Mouse (Mus musculus) neural tube, embryonic 13.5 days (tissue): Measurements from ENCODE around the gene Olfr869. TPM values are rescaled to one million over a fixed set of nuclear protein-coding genes. Genes with fewer than 3 reads are reported as not detected.

Source experiments
- ATAC-seq: fragments of 200-750 bp; cut with Nextera tagmentation; 2 replicates; pipeline ENCODE4 v1.8.0; 2017; ENCODE audit warnings: low read depth, mild to moderate bottlenecking, moderate TSS enrichment, moderate library complexity
- H3K27ac ChIP-seq: fragments of 300-500 bp; sonication (generic); replicated peaks from 2 replicates; pipeline ENCODE4 v1.5.1; 2015; ENCODE audit warnings: moderate library complexity, mild to moderate bottlenecking, inconsistent platforms
- H3K27me3 ChIP-seq: fragments of 300-500 bp; sonication (generic); 2 replicates; pipeline ENCODE4 v1.6.1; 2015; ENCODE audit warnings: mild to moderate bottlenecking, inconsistent platforms
- H3K36me3 ChIP-seq: fragments of 300-500 bp; sonication (generic); 2 replicates; pipeline ENCODE4 v1.6.1; 2015; ENCODE audit warnings: mild to moderate bottlenecking, inconsistent platforms
- H3K4me1 ChIP-seq: fragments of 300-500 bp; sonication (generic); replicated peaks from 2 replicates; pipeline ENCODE4 v1.6.1; 2015; ENCODE audit warnings: inconsistent platforms
- H3K4me2 ChIP-seq: fragments of 300-500 bp; sonication (generic); 2 replicates; pipeline ENCODE4 v1.6.1; 2015; ENCODE audit warnings: inconsistent platforms, mild to moderate bottlenecking, moderate library complexity
- H3K4me3 ChIP-seq: fragments of 300-500 bp; sonication (generic); 2 replicates; pipeline ENCODE4 v1.5.1; 2015; ENCODE audit warnings: mild to moderate bottlenecking, inconsistent platforms
- H3K9ac ChIP-seq: fragments of 300-500 bp; sonication (generic); 2 replicates; pipeline ENCODE4 v1.6.1; 2015; ENCODE audit warnings: moderate library complexity, mild to moderate bottlenecking, inconsistent platforms
- H3K9me3 ChIP-seq: fragments of 300-500 bp; sonication (generic); 2 replicates; pipeline ENCODE4 v1.6.1; 2016; ENCODE audit warnings: inconsistent platforms
- WGBS: fragments of 180-500 bp; shearing (Covaris S2); methylation state at CpG from one replicate; pipeline ENCODE4 v1.1.7; 2015; 5-methylcytosine and 5-hydroxymethylcytosine counted together
- polyA plus RNA-seq: library from polyadenylated mRNA; unstranded; fragments of >200 nt; fragmentation: Nextera tagmentation; extraction: Ambion mirVana; gene quantifications from 2 replicates; pipeline ENCODE4 v1.2.1, GENCODE M21; 2015

The Olfr869 gene
- not detected in 2 replicates for polyA plus RNA-seq

DNA sequence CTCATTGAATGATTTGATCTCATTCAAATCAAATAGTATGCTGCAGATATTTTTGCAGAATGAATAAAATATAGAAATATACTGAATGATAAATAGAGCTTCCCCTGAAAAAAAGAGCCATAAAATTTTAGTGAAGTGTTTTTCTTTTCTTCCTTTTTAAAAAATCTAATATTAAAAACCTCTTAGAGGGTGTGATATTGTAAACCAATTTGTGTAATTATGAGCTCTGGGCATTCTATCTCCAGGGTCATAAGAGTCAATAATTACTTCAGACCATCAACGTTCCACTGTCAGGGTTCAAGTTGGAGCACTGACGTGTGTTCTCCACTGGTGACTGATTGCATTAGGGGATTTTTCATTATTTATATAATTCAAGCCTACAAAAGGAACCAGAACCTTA is at the start of gene Olfr869:
Olfr869 (plus strand) TSS at position 301 of the 400 bp plus-strand sequence.
- H3K4me2 ChIP-seq = no peak within 1 kb of the TSS
- no peaks in the 10 kb centered on the region for H3K36me3 ChIP-seq
- H3K27ac ChIP-seq = no peak within 1 kb of the TSS
- H3K4me3 ChIP-seq = no peak within 1 kb of the TSS
- H3K9ac ChIP-seq = no peak within 1 kb of the TSS
- WGBS = 86% methylated on average over 2 of the region's 2 CpGs
- ATAC-seq = no peak
- peaks cover 3% of the 10 kb centered on the region; the same call in 1 of the 2 replicates for H3K9me3 ChIP-seq
- H3K4me1 ChIP-seq = no peaks in the 10 kb centered on the region
- no peaks in the 10 kb centered on the region for H3K27me3 ChIP-seq

DNA sequence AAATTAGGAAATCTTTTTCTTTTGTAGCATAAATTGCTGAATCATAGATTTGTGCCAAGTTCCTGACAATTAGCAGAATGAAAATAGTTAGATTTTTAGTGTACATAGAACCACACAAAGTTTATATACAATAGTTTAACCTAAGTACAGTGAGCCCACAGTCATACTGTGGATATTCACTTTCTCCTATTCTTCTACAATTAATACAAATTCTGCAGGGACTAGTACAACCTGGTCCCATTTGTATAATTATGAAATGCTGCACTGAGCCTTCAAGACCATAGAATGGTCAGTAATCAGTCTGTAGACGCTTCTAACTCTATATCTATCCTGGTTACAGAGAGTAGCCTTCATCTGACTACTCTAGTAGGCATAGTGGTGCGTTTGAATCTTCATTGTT is 30.5 kb upstream of the Olfr869 start, which contains the start of gene Olfr868:
Olfr868 (plus strand) TSS at position 301 of the 400 bp plus-strand sequence.
- Histone ChIP-seq H3K4me2 (no peak within 1 kb of the TSS), H3K9ac (no peak within 1 kb of the TSS)

DNA sequence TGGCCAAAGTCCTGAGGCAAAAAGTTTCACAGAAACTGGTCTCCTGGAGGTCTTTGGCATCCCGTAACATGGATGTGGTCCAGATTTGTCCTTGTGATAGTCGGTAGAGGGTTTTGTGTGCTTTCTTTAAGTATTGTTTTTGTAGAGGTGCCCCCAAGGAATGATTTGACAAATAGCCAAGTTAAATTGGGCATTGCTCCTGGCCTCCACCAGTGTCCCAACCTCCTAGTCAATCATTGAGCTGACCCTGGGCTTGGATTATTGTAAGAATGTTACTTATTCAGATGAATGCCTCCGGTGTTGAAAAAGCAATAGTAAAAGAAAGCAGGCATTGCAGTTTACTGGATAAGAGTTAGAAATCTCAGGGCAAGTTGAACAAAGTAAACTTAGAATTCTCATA is 20.9 kb downstream of the Olfr869 start:
- Histone ChIP-seq H3K27ac (no peak overlapping the region), H3K4me2 (no peak overlapping the region), H3K9me3 (peaks cover 38% of the 10 kb centered on the region), H3K36me3 (no peaks in the 10 kb centered on the region), H3K27me3 (no peaks in the 10 kb centered on the region), H3K9ac (no peak overlapping the region), H3K4me3 (no peak overlapping the region), H3K4me1 (no peaks in the 10 kb centered on the region)
- WGBS = 89% methylated on average over 3 of the region's 3 CpGs
- no peak for ATAC-seq

More for the DNA sequence above, 30.5 kb upstream of the Olfr869 start, which contains the start of gene Olfr868:
- Histone ChIP-seq H3K36me3 (no peaks in the 10 kb centered on the region), H3K9me3 (peaks cover 18% of the 10 kb centered on the region), H3K4me3 (no peak within 1 kb of the TSS), H3K27me3 (no peaks in the 10 kb centered on the region), H3K4me1 (no peaks in the 10 kb centered on the region), H3K27ac (no peak within 1 kb of the TSS)
- 44% methylated on average over 2 of the region's 2 CpGs for WGBS
- ATAC-seq = no peak

DNA sequence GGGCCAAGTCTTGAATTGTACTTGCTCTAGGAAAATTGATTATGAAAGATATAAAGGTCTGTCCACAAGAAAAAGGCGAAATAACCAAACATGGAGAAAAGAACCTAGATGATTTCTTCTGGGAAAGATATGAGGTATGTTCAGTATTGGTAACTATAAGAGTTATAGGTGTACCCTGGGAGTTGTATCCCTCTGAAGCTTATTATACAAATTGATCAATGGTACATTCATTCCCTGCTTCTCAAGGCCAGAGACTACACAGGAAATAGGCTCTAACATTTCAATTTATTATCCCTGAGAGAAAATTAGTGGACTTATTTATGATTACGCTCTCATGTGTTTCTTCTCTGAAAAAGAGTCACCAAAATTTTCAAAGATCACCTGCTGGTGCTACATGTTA is 45.1 kb downstream of the Olfr869 start, which contains the start of gene Olfr870:
Olfr870 (minus strand) TSS at position 101 of the 400 bp plus-strand sequence.
- no peak within 1 kb of the TSS for H3K27ac ChIP-seq
- H3K4me1 ChIP-seq = no peaks in the 10 kb centered on the region
- H3K4me2 ChIP-seq = no peak within 1 kb of the TSS
- H3K27me3 ChIP-seq = no peaks in the 10 kb centered on the region
- H3K9me3 ChIP-seq = peaks cover 7% of the 10 kb centered on the region; the same call in 1 of the 2 replicates
- H3K9ac ChIP-seq = no peak within 1 kb of the TSS
- no peak for ATAC-seq
- WGBS = 78% methylated on average over 2 of the region's 2 CpGs
- H3K36me3 ChIP-seq = no peaks in the 10 kb centered on the region
- no peak within 1 kb of the TSS for H3K4me3 ChIP-seq

DNA sequence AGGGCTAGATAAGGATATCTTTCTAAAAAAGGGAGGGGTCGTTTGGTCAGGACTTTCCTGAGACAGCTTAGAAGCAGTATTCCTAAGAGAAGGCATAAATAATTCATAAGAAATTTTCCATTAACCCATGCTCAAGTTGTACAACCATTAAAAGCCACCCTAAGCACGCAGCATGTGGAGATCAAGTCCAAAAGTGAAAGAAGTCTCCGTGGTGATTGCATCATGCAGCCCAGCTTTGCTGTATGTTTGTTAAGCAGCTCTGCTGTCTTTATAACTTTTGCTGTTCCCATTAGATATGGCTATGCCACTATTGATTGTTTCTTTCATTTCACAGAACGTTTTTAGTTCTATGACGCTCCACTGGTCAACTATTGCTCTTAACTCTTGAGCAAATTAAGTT is 50.7 kb downstream of the Olfr869 start:
- no peaks in the 10 kb centered on the region for H3K27me3 ChIP-seq
- H3K4me2 ChIP-seq = no peak overlapping the region
- H3K9me3 ChIP-seq = peaks cover 15% of the 10 kb centered on the region; the same call in 1 of the 2 replicates
- H3K4me1 ChIP-seq = no peaks in the 10 kb centered on the region
- no peak for ATAC-seq
- H3K27ac ChIP-seq = no peak overlapping the region
- WGBS = 73% methylated on average over 5 of the region's 5 CpGs
- no peaks in the 10 kb centered on the region for H3K36me3 ChIP-seq
- no peak overlapping the region for H3K4me3 ChIP-seq
- no peak overlapping the region for H3K9ac ChIP-seq

Other genes with a start within 250 kb of the Olfr869 start
- gene Olfr862, start 241.0 kb upstream of the Olfr869 start, polyA plus RNA-seq = not detected in 2 replicates
- gene Olfr77, start 212.1 kb upstream of the Olfr869 start, polyA plus RNA-seq = 0.12 and 0.14 TPM in 2 replicates
- gene Olfr866, start 101.0 kb upstream of the Olfr869 start, polyA plus RNA-seq = not detected in 2 replicates
- not detected in 2 replicates for gene Olfr867, start 71.4 kb upstream of the Olfr869 start, polyA plus RNA-seq
- not detected in 2 replicates for gene Olfr868, start 30.4 kb upstream of the Olfr869 start, polyA plus RNA-seq
- gene Olfr870, start 45.0 kb downstream of the Olfr869 start, polyA plus RNA-seq = not detected in 2 replicates
- not detected in 2 replicates for gene Olfr871, start 83.2 kb downstream of the Olfr869 start, polyA plus RNA-seq
- gene Olfr872, start 108.1 kb downstream of the Olfr869 start, polyA plus RNA-seq = not detected in 2 replicates
- not detected in 2 replicates for gene Olfr39, start 153.3 kb downstream of the Olfr869 start, polyA plus RNA-seq
- gene Olfr873, start 169.5 kb downstream of the Olfr869 start, polyA plus RNA-seq = not detected in 2 replicates
- gene Olfr18, start 207.1 kb downstream of the Olfr869 start, polyA plus RNA-seq = 0.13 TPM in 1 of 2 replicates, not detected in the other